Mouse (Mus musculus): ENCODE data around the gene Agtpbp1. TPM values are rescaled to one million over a fixed set of nuclear protein-coding genes. Genes with fewer than 3 reads are reported as not detected.

Agtpbp1 gene
- polyA plus RNA-seq, 1 experiment from 2014 or later = 7.3 TPM

GRCm38 (mm10) chr13:59552286-59552685 is 32.7 kb downstream of the Agtpbp1 start:
- no peaks in the 10 kb centered on the region for H3K36me3 ChIP-seq (ENCODE audit: control insufficient read depth, insufficient read depth)
- no peaks in the 10 kb centered on the region for H3K9me3 ChIP-seq (replicated peaks; ENCODE audit: control insufficient read depth, low read length)
- no peak overlapping the region for H3K4me2 ChIP-seq (ENCODE audit: low read depth, low read length)
- H3K4me3 ChIP-seq (ENCODE audit: low read depth, low read length) = no peak overlapping the region
- 77% methylated on average over 5 of the region's 5 CpGs for WGBS (ENCODE audit: insufficient replicate concordance)
- ATAC-seq (ENCODE audit: low read depth) = no peak
- peaks cover 27% of the 10 kb centered on the region for H3K4me1 ChIP-seq (ENCODE audit: control insufficient read depth, low read depth, low read length)
- H3K27ac ChIP-seq (ENCODE audit: low read length) = no peak overlapping the region
- no peaks in the 10 kb centered on the region for H3K27me3 ChIP-seq (ENCODE audit: control insufficient read depth, insufficient read depth, low read depth, low read length)
- H3K9ac ChIP-seq (ENCODE audit: low read depth, low read length) = no peak overlapping the region

- ATAC-seq (ENCODE audit: low read depth) = peak; percentile 45
- 0 out of 2 replicates have a peak overlapping the region, but pooled peaks have one; percentile 36 for H3K27ac ChIP-seq (ENCODE audit: low read length)
- 17% methylated on average over 1 of the region's 1 CpGs for WGBS (ENCODE audit: insufficient replicate concordance)
These were observed 35.7 kb downstream of the Agtpbp1 start for GRCm38 (mm10) chr13:59549318-59549798.

GRCm38 (mm10) chr13:59547716-59548115 is 37.3 kb downstream of the Agtpbp1 start:
- no peak overlapping the region for H3K9ac ChIP-seq (ENCODE audit: low read depth, low read length)
- H3K27me3 ChIP-seq (ENCODE audit: control insufficient read depth, insufficient read depth, low read depth, low read length) = no peaks in the 10 kb centered on the region
- H3K4me2 ChIP-seq (ENCODE audit: low read depth, low read length) = no peak overlapping the region
- no peak overlapping the region for H3K4me3 ChIP-seq (ENCODE audit: low read depth, low read length)
- no peak overlapping the region for H3K27ac ChIP-seq (ENCODE audit: low read length)
- no peaks in the 10 kb centered on the region for H3K9me3 ChIP-seq (replicated peaks; ENCODE audit: control insufficient read depth, low read length)
- WGBS (ENCODE audit: insufficient replicate concordance) = 83% methylated on average over 4 of the region's 4 CpGs
- no peak for ATAC-seq (ENCODE audit: low read depth)
- peaks cover 13% of the 10 kb centered on the region for H3K4me1 ChIP-seq (ENCODE audit: control insufficient read depth, low read depth, low read length)
- no peaks in the 10 kb centered on the region for H3K36me3 ChIP-seq (ENCODE audit: control insufficient read depth, insufficient read depth)

More at GRCm38 (mm10) chr13:59549318-59549798, 35.7 kb downstream of the Agtpbp1 start:
- peaks cover 13% of the 10 kb centered on the region for H3K4me1 ChIP-seq (ENCODE audit: control insufficient read depth, low read depth, low read length)
- no peak overlapping the region for H3K4me2 ChIP-seq (ENCODE audit: low read depth, low read length)
- no peak overlapping the region for H3K4me3 ChIP-seq (ENCODE audit: low read depth, low read length)
- no peak overlapping the region for H3K9ac ChIP-seq (ENCODE audit: low read depth, low read length)
- no peaks in the 10 kb centered on the region for H3K36me3 ChIP-seq (ENCODE audit: control insufficient read depth, insufficient read depth)
- no peaks in the 10 kb centered on the region for H3K9me3 ChIP-seq (replicated peaks; ENCODE audit: control insufficient read depth, low read length)
- no peaks in the 10 kb centered on the region for H3K27me3 ChIP-seq (ENCODE audit: control insufficient read depth, insufficient read depth, low read depth, low read length)

- Histone ChIP-seq H3K27ac (ENCODE audit: low read length) (no peak overlapping the region), H3K4me1 (ENCODE audit: control insufficient read depth, low read depth, low read length) (peaks cover 13% of the 10 kb centered on the region), H3K36me3 (ENCODE audit: control insufficient read depth, insufficient read depth) (no peaks in the 10 kb centered on the region), H3K27me3 (ENCODE audit: control insufficient read depth, insufficient read depth, low read depth, low read length) (no peaks in the 10 kb centered on the region), H3K4me2 (ENCODE audit: low read depth, low read length) (no peak overlapping the region), H3K4me3 (ENCODE audit: low read depth, low read length) (no peak overlapping the region), H3K9me3 (replicated peaks; ENCODE audit: control insufficient read depth, low read length) (no peaks in the 10 kb centered on the region), H3K9ac (ENCODE audit: low read depth, low read length) (no peak overlapping the region)
- no peak for ATAC-seq (ENCODE audit: low read depth)
- WGBS (ENCODE audit: insufficient replicate concordance) = 83% methylated on average over 2 of the region's 2 CpGs
These were observed 37.9 kb downstream of the Agtpbp1 start for GRCm38 (mm10) chr13:59547091-59547490.

- no peaks in the 10 kb centered on the region; the same call in none of the 2 replicates for H3K4me1 ChIP-seq (ENCODE audit: control insufficient read depth, low read depth, low read length)
- no peak overlapping the region for H3K4me2 ChIP-seq (ENCODE audit: low read depth, low read length)
- no peaks in the 10 kb centered on the region for H3K27me3 ChIP-seq (ENCODE audit: control insufficient read depth, insufficient read depth, low read depth, low read length)
- no peaks in the 10 kb centered on the region for H3K9me3 ChIP-seq (replicated peaks; ENCODE audit: control insufficient read depth, low read length)
- H3K4me3 ChIP-seq (ENCODE audit: low read depth, low read length) = no peak overlapping the region
- 86% methylated on average over 10 of the region's 10 CpGs for WGBS (ENCODE audit: insufficient replicate concordance)
- H3K9ac ChIP-seq (ENCODE audit: low read depth, low read length) = no peak overlapping the region
- H3K27ac ChIP-seq (ENCODE audit: low read length) = no peak overlapping the region
- no peaks in the 10 kb centered on the region for H3K36me3 ChIP-seq (ENCODE audit: control insufficient read depth, insufficient read depth)
- ATAC-seq (ENCODE audit: low read depth) = no peak
These were observed 42.6 kb downstream of the Agtpbp1 start for GRCm38 (mm10) chr13:59542411-59542810.

- H3K27ac ChIP-seq (ENCODE audit: low read length) = no peak overlapping the region
- H3K27me3 ChIP-seq (ENCODE audit: control insufficient read depth, insufficient read depth, low read depth, low read length) = no peaks in the 10 kb centered on the region
- H3K4me1 ChIP-seq (ENCODE audit: control insufficient read depth, low read depth, low read length) = no peaks in the 10 kb centered on the region; the same call in 1 of the 2 replicates
- no peaks in the 10 kb centered on the region for H3K36me3 ChIP-seq (ENCODE audit: control insufficient read depth, insufficient read depth)
- H3K4me2 ChIP-seq (ENCODE audit: low read depth, low read length) = no peak overlapping the region
- ATAC-seq (ENCODE audit: low read depth) = no peak
- H3K9ac ChIP-seq (ENCODE audit: low read depth, low read length) = no peak overlapping the region
- WGBS (ENCODE audit: insufficient replicate concordance) = 78% methylated on average over 5 of the region's 5 CpGs
- no peaks in the 10 kb centered on the region for H3K9me3 ChIP-seq (replicated peaks; ENCODE audit: control insufficient read depth, low read length)
- H3K4me3 ChIP-seq (ENCODE audit: low read depth, low read length) = no peak overlapping the region
These were observed 45.0 kb downstream of the Agtpbp1 start for GRCm38 (mm10) chr13:59540030-59540429.

GRCm38 (mm10) chr13:59538661-59539060 is 46.4 kb downstream of the Agtpbp1 start:
- H3K4me3 ChIP-seq (ENCODE audit: low read depth, low read length) = no peak overlapping the region
- H3K9me3 ChIP-seq (replicated peaks; ENCODE audit: control insufficient read depth, low read length) = no peaks in the 10 kb centered on the region
- no peak overlapping the region for H3K27ac ChIP-seq (ENCODE audit: low read length)
- ATAC-seq (ENCODE audit: low read depth) = no peak
- H3K27me3 ChIP-seq (ENCODE audit: control insufficient read depth, insufficient read depth, low read depth, low read length) = no peaks in the 10 kb centered on the region
- 83% methylated on average over 5 of the region's 5 CpGs for WGBS (ENCODE audit: insufficient replicate concordance)
- H3K4me2 ChIP-seq (ENCODE audit: low read depth, low read length) = no peak overlapping the region
- no peaks in the 10 kb centered on the region for H3K36me3 ChIP-seq (ENCODE audit: control insufficient read depth, insufficient read depth)
- H3K9ac ChIP-seq (ENCODE audit: low read depth, low read length) = no peak overlapping the region
- no peaks in the 10 kb centered on the region for H3K4me1 ChIP-seq (ENCODE audit: control insufficient read depth, low read depth, low read length)

GRCm38 (mm10) chr13:59536631-59537030 is 48.4 kb downstream of the Agtpbp1 start:
- no peaks in the 10 kb centered on the region for H3K36me3 ChIP-seq (ENCODE audit: control insufficient read depth, insufficient read depth)
- H3K9ac ChIP-seq (ENCODE audit: low read depth, low read length) = no peak overlapping the region
- no peak overlapping the region for H3K4me2 ChIP-seq (ENCODE audit: low read depth, low read length)
- H3K4me1 ChIP-seq (ENCODE audit: control insufficient read depth, low read depth, low read length) = no peaks in the 10 kb centered on the region
- no peak for ATAC-seq (ENCODE audit: low read depth)
- H3K9me3 ChIP-seq (replicated peaks; ENCODE audit: control insufficient read depth, low read length) = no peaks in the 10 kb centered on the region
- no peak overlapping the region for H3K4me3 ChIP-seq (ENCODE audit: low read depth, low read length)
- no peak overlapping the region for H3K27ac ChIP-seq (ENCODE audit: low read length)
- 57% methylated on average over 2 of the region's 2 CpGs for WGBS (ENCODE audit: insufficient replicate concordance)
- no peaks in the 10 kb centered on the region for H3K27me3 ChIP-seq (ENCODE audit: control insufficient read depth, insufficient read depth, low read depth, low read length)

GRCm38 (mm10) chr13:59535746-59536145 is 49.3 kb downstream of the Agtpbp1 start:
- no peaks in the 10 kb centered on the region for H3K9me3 ChIP-seq (replicated peaks; ENCODE audit: control insufficient read depth, low read length)
- no peak overlapping the region for H3K4me3 ChIP-seq (ENCODE audit: low read depth, low read length)
- H3K4me1 ChIP-seq (ENCODE audit: control insufficient read depth, low read depth, low read length) = no peaks in the 10 kb centered on the region
- no peak overlapping the region for H3K9ac ChIP-seq (ENCODE audit: low read depth, low read length)
- no peak overlapping the region for H3K4me2 ChIP-seq (ENCODE audit: low read depth, low read length)
- no peaks in the 10 kb centered on the region for H3K27me3 ChIP-seq (ENCODE audit: control insufficient read depth, insufficient read depth, low read depth, low read length)
- no peak overlapping the region for H3K27ac ChIP-seq (ENCODE audit: low read length)
- H3K36me3 ChIP-seq (ENCODE audit: control insufficient read depth, insufficient read depth) = no peaks in the 10 kb centered on the region
- 76% methylated on average over 6 of the region's 6 CpGs for WGBS (ENCODE audit: insufficient replicate concordance)
- no peak for ATAC-seq (ENCODE audit: low read depth)
